Mouse (Mus musculus) G1E (cell line): ENCODE measurements at regions not wholly inside any gene's neighbourhood (a gene's known extent, or its start where the extent isn't known, plus 50 kb on each side); places are given as distances from the start of the nearest gene placed in this dataset.

ENCODE experiments used
- CTCF ChIP-seq: IDR thresholded peaks from 2 replicates; pipeline ENCODE4 v1.5.1; 2012; ENCODE audit warnings: low read depth, low read length, inconsistent platforms, mixed read lengths
- GATA1 ChIP-seq: IDR thresholded peaks from 2 replicates; pipeline ENCODE4 v1.6.1; 2012; ENCODE audit warnings: borderline replicate concordance, low read length, inconsistent platforms, mixed read lengths

GRCm38 (mm10) chr13:43898555-43899258, 114.1 kb downstream of the Cd83 start:
- TF ChIP-seq CTCF (no peak), GATA1 (no peak)
